Mouse (Mus musculus) CD4-positive, CD25-positive, alpha-beta regulatory T cell, adult 2 months (primary cell): ENCODE results near the gene Foxj2.
A peak's percentile ranks its signal among the peaks of the same experiment; 100 is the strongest.

Experiments
- DNase-seq: peaks from one replicate; pipeline ENCODE4 v3.0.0-alpha.2; 2012; ENCODE audit warnings: low read depth, low spot score

Foxj2 gene

GRCm38 (mm10) chr6:122819306-122820070 is at the start of gene Foxj2:
TSS of gene Foxj2 (plus strand) at chr6:122819914.
- peak; percentile 84 for DNase-seq

GRCm38 (mm10) chr6:122770760-122771315 is 48.9 kb upstream of the Foxj2 start:
- no peak for DNase-seq

DNA sequence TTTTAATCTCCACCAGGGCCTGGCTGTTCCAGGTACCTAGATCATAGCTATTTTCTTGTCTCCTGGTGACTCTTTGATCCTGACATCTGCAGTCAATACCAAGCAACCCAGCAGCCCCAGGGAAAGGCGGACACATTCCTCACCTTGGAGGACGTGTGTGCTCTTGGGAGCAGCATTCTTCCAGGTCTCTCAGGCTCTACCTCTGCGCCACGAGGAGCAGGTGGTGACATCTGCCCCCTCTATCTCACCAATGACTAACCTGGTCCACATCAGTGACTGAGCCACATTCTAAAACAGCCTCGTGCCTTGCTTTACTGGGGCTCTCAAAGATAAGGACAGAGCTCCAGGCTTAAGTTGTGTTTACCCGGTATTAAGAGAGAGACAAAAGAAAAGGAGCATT is 47.0 kb upstream of the Foxj2 start:
- no peak for DNase-seq

GRCm38 (mm10) chr6:122774345-122774744 is 45.4 kb upstream of the Foxj2 start:
- no peak for DNase-seq

- no peak for DNase-seq
Observed at GRCm38 (mm10) chr6:122776040-122776439, 43.7 kb upstream of the Foxj2 start.

DNA sequence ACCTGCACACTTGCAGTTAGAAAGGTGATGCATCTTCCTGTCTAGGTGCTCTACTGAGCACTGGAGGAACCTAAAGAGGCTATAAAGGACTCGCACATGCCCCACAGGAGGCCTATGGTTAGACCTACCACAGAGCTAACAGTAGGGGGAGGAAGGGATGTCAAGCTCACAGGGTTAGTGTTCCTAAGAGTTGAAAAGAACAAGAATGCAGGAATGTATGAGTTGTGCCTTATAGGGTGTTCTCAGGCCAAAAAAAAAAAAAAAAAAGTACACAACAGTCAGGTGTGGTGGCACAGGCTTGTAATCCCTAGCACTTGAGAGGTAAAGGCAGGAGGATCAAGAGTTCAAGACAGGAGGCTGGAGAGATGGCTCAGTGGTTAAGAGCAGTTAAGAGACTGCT is 39.8 kb upstream of the Foxj2 start:
- no peak for DNase-seq

DNA sequence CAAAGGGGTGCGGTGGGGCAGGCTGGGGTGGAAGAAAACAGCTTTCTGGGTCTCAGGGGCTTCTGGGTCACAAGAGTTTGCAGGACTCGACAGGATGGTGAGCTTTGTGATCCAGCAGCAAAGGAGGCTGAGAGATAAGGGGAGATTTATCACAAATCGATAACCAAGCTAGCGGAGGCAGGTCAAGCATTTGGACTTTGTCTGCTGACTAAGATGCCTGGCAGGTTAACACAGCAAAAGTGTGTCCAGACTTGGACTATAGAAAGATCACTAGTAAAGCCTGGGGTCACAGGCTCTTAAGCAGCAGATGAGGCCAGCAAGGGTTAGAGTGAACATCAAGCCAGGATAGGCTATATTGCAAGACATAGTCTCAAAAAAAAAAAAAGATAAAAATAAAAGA is 38.5 kb upstream of the Foxj2 start:
- DNase-seq = no peak

GRCm38 (mm10) chr6:122782164-122782563 is 37.5 kb upstream of the Foxj2 start:
- no peak for DNase-seq

- peak; percentile 46 for DNase-seq
Observed at GRCm38 (mm10) chr6:122784866-122785265, 34.8 kb upstream of the Foxj2 start.

GRCm38 (mm10) chr6:122786275-122786674 is 33.4 kb upstream of the Foxj2 start:
- peak; percentile 89 for DNase-seq

- DNase-seq = no peak
Observed at GRCm38 (mm10) chr6:122795254-122795935, 24.3 kb upstream of the Foxj2 start.

DNA sequence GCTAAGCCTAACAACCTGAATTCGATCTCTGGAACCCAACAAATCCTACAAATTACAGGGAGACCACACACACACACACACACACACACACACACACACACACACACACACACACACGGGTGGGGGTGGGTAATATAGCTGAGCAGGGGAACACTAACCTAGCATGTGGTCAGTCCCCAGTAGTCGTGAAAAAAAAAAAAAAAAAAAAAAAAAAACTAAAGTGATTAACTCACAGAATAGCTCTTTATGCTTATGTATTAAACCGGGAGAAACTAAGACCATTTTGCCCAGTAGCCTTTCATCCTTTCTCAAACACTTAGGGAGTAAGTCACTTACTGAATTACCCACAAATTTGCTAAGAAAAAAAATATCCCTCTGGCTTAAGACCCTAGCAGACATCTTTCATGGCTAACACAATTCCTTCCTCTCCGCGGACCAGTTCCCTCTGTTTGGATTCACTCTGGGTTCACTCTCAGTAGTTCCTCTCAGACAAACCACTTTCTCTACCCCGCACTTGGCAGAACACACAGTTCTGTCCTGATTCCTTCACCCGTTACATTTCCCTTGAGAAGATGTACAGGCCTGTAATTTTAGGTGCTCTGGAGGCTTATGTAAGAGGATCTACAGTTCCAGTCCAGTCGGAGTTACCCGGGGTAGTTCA is 18.9 kb upstream of the Foxj2 start:
- no peak for DNase-seq

- peak; percentile 68 for DNase-seq
Observed at GRCm38 (mm10) chr6:122801301-122801800, 18.4 kb upstream of the Foxj2 start, which contains the start of gene Slc2a3. TSS of gene Slc2a3 (minus strand) at chr6:122801640.

- DNase-seq = peak; percentile 67
Observed at GRCm38 (mm10) chr6:122801801-122802514, 17.8 kb upstream of the Foxj2 start.

DNA sequence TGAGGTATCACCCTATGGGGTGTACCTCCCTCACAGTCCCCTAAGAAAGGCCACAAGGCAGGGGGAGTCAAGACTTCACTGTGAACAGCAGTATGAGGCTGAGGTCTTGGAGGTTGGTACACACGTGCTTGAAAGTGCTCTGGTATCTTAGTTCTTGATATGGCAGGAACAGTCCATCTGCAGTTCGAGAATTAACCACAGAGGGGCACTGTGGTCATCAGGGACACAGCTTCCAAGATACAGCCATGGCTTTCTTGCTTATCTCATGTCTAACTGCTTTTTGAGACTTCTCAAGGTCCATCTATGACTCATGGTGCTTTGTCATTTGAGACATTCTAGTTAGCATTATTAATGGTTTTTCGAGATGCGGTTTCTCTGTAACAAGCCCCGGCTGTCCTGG is 15.3 kb upstream of the Foxj2 start:
- DNase-seq = peak; percentile 90

- peak; percentile 89 for DNase-seq
Observed at GRCm38 (mm10) chr6:122810022-122810614, 9.6 kb upstream of the Foxj2 start.

DNA sequence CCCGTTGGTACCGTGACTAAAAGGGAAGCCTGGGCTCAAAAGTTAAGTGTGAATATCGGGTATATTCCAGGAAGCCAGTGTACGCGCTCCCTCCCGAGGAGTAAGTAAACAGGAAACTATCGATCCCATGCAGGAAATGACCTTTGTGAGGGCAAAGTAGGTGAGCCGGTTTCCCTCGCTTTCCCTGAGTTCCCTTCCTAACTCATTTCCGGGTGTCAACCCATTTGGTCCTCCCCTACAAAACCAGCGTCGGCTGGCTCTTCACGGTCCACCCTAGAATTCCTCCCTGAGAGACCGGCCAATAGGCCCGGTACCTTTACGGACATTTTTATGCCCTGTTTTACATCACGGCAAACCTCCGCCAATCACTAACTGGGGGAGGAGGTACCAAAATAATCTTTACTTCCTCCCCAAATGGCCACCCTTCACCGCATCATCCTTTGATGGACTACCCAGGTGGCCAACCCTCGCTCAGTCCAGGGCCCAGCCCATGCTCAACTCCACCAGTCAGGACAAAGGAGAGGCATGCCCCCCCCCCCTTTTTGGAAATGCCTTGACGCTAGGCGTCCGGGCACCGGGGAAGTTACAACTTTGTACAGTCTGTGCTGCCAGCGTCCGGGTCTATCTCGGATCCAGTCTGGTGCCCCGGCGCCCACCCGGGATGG is 9.0 kb upstream of the Foxj2 start:
- peak; percentile 98 for DNase-seq

DNA sequence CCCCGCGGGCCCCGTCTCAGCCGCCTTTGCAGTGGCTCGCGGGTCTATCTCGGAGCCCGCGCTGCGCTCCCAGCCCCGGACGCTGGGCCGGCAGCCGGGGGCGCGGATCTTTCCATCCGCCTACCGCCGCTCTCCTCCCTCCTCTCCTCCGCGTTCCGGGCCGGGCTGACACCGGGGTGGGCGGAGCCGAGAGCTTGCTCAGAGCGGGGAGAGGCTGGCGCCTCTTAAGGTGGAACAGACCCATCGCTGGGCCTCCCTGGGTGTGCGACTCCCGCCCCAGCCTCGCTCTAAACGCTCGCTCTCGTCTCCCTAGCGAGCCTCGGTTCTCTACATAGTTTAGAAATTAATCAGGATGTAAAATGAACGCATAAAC is 8.4 kb upstream of the Foxj2 start:
- peak; percentile 96 for DNase-seq

GRCm38 (mm10) chr6:122811771-122812600 is 7.7 kb upstream of the Foxj2 start:
- peak; percentile 88 for DNase-seq

- DNase-seq = no peak
Observed at GRCm38 (mm10) chr6:122812716-122813115, 7.0 kb upstream of the Foxj2 start.
